Mouse (Mus musculus) liver, adult 2 months (tissue): ENCODE measurements around the gene Wnt8b.

Experiments
- CTCF ChIP-seq: fragments of 200-500 bp; IDR thresholded peaks from 2 replicates; pipeline ENCODE4 v1.5.1; 2011; ENCODE audit warnings: low read depth, low read length, control low read depth
- POLR2A ChIP-seq: fragments of 200-500 bp; IDR thresholded peaks from 2 replicates; pipeline ENCODE4 v1.6.1; 2011; ENCODE audit warnings: low read length, control low read depth; ENCODE audit not compliant: insufficient read depth; ENCODE audit errors: extremely low read depth

DNA sequence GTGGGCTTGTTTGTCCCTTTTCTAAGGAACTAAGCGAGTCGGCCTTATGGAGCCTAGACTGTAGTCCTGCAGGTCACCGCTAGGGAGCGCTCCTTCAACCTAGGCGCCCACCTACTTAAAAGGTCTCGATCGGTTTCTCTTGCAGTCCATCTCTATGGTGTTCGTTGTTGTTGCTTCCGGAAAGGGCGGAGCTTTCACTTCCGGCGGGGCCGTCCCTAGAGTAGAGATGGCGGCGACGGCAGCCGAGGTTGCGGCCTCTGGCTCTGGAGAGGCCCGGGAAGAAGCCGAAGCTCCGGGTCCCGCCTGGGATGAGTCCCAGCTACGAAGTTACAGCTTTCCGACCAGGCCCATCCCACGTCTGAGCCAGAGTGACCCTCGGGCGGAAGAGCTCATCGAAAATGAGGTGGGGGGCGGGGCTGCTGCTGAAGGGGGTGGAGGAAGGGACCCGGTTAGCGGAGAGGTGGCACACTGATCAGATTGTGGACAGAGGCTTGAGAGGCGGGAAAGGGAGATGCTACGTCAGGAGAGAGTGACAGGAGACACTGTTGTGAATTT is 69.5 kb downstream of the Wnt8b start, which contains the start of gene Hif1an:
- TF ChIP-seq CTCF (peak; percentile 92), POLR2A (peak; percentile 61)
